8 mouse cellular contexts compared by ENCODE assay signal in the genomic region with DNA sequence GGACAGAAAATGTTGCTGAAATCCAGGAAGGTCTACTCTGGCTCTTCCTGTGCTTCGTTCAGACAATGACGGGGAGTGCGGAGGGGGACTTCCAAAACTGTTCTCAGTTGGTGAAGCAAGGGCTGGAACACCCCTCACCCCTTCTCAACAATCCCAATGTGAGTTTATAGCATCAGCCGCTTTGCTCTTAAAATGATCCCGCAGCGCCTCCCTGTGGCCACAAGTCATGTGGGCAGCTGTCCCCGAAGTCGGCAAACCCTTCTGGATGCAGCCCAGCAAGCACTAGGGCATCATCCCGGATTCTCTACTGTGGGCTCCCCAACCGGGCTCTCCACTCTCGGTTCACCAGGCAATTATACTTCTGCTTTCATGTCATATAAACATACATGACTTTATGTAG. TPM values are rescaled to one million over a fixed set of nuclear protein-coding genes. Genes with fewer than 3 reads are reported as not detected.
DNase-seq lines count a peak whose midpoint lies in the region; ATAC-seq and TF ChIP-seq lines count a peak whose summit lies in the region.

No protein-coding gene starts in this region.

- H3K4me3 ChIP-seq in C2C12 (ENCODE audit: insufficient read depth, poor library complexity, severe bottlenecking) = no peak overlapping the region
- H3K4me3 ChIP-seq in lung, embryonic 14.5 days (ENCODE audit: low read depth, low read length) = no peak overlapping the region

- no peaks in the 10 kb centered on the region for H3K36me3 ChIP-seq in C2C12 (ENCODE audit: control insufficient read depth, insufficient read depth)
- H3K36me3 ChIP-seq in lung, embryonic 14.5 days (ENCODE audit: insufficient read depth) = no peaks in the 10 kb centered on the region

- WGBS in large intestine, adult 2 months = 6% methylated on average over 11 of the region's 11 CpGs
- 3% methylated on average over 11 of the region's 11 CpGs for WGBS in lung, embryonic 14.5 days

- H3K9me3 ChIP-seq in lung, embryonic 14.5 days (ENCODE audit: low read depth, low read length) = no peaks in the 10 kb centered on the region

- H3K27me3 ChIP-seq in C2C12 (ENCODE audit: control insufficient read depth, insufficient read depth, insufficient read length) = peaks cover 16% of the 10 kb centered on the region
- H3K27me3 ChIP-seq in lung, embryonic 14.5 days (ENCODE audit: insufficient read depth, low read length) = no peaks in the 10 kb centered on the region

- H3K9ac ChIP-seq in lung, embryonic 14.5 days = no peak overlapping the region

- peak overlapping the region; percentile 15 for H3ac ChIP-seq in C2C12 (ENCODE audit: control insufficient read depth, insufficient read length, low read depth)

- H3K4me2 ChIP-seq in lung, embryonic 14.5 days = no peak overlapping the region

- H3K79me3 ChIP-seq in C2C12 (ENCODE audit: low read depth) = no peaks in the 10 kb centered on the region

- TF ChIP-seq CTCF in C2C12 (IDR thresholded peaks at IDR 0.05; ENCODE audit: control insufficient read depth, insufficient read depth, insufficient read length) = peak; percentile 84
- TF ChIP-seq CTCF in lung, embryonic 14.5 days (IDR thresholded peaks at IDR 0.05; ENCODE audit: low read depth) = peak; percentile 94

- peak; percentile 74 for DNase-seq in adrenal gland, adult 18-20 months (ENCODE audit: low spot score in 2 of 2)
- peak; percentile 90 for DNase-seq in embryo, embryonic 10.5 days (ENCODE audit: low spot score)
- DNase-seq in gastrocnemius, postnatal 25 days = peak; percentile 55
- DNase-seq in large intestine, adult 2 months (ENCODE audit: low read depth, low spot score) = peak; percentile 22
- DNase-seq in lung, embryonic 14.5 days = peak; percentile 95
- DNase-seq in ovary, postnatal 36 days (ENCODE audit: low spot score) = peak; percentile 73
- DNase-seq in thymus, postnatal 10 days (ENCODE audit: low spot score in 2 of 2) = peak; percentile 54 to 82

- peaks cover 5% of the 10 kb centered on the region; the same call in 1 of the 2 replicates for H3K4me1 ChIP-seq in lung, embryonic 14.5 days (ENCODE audit: insufficient read depth)

- ATAC-seq in lung, embryonic 14.5 days (ENCODE audit: insufficient read depth) = peak; percentile 75

- no peaks in the 10 kb centered on the region for H3K79me2 ChIP-seq in C2C12 (ENCODE audit: control insufficient read depth, insufficient read depth)

- H3K27ac ChIP-seq in lung, embryonic 14.5 days (ENCODE audit: low read depth) = no peak overlapping the region

TF ChIP-seq in C2C12, 6 proteins besides CTCF, POLR2A, EP300 and RAD21:
- TF ChIP-seq MAX (IDR thresholded peaks at IDR 0.05) (no peak), USF1 (IDR thresholded peaks at IDR 0.05; ENCODE audit: low read depth) (no peak), MYOD1 (IDR thresholded peaks at IDR 0.05; ENCODE audit: control insufficient read depth, insufficient read length, low read depth) (no peak), FOSL1 (IDR thresholded peaks at IDR 0.05; ENCODE audit: insufficient read depth, low read length, poor library complexity, severe bottlenecking) (no peak), MYOG (IDR thresholded peaks at IDR 0.05; ENCODE audit: control insufficient read depth, extremely low read depth, insufficient read length) (no peak), CEBPB (IDR thresholded peaks at IDR 0.05; ENCODE audit: low read depth) (no peak)

RNA-seq across cellular contexts. Expression of a gene that starts 25.9 kb away (rescaled TPM):
- polyA plus RNA-seq in C2C12 (2012; fragmentation: generic; extraction: Trizol) = 2.7 TPM
- total RNA-seq in adrenal gland, adult 18-20 months (2021) = 1 to 10 TPM; 4.9 to 6.6 TPM
- 10 to 100 TPM; 15.8 to 17.2 TPM for total RNA-seq in gastrocnemius, postnatal 25 days (2021)
- 0.19 and 0.44 TPM in 2 replicates for polyA plus RNA-seq in large intestine, adult 2 months (2012; rRNA removed)
- 3.6 and 3.8 TPM in 2 replicates for polyA plus RNA-seq in lung, embryonic 14.5 days (2014; fragmentation: Nextera tagmentation; extraction: Ambion mirVana)

Comparison
In these comparisons a context has a peak if more than half of its experiments do, and no peak if none do; other contexts are left out.
1. DNase-seq: peak in every context shown above with its lines; median percentile 95 in lung, embryonic 14.5 days; 90 in embryo, embryonic 10.5 days; 74 in adrenal gland, adult 18-20 months; 73 in ovary, postnatal 36 days; 68 in thymus, postnatal 10 days; 55 in gastrocnemius, postnatal 25 days; 22 in large intestine, adult 2 months.